Mouse (Mus musculus) C2C12 (cell line): Measurements from ENCODE around the gene Rnf220.

Experiments
- CEBPB ChIP-seq: IDR thresholded peaks from one replicate; pipeline ENCODE4 v1.6.1; 2011; ENCODE audit warnings: low read depth, mild to moderate bottlenecking, control low read depth, moderate library complexity
- CTCF ChIP-seq: IDR thresholded peaks from one replicate; pipeline ENCODE4 v1.5.1; 2011; ENCODE audit not compliant: control insufficient read depth, insufficient read depth, insufficient read length
- FOSL1 ChIP-seq: IDR thresholded peaks from one replicate; pipeline ENCODE4 v1.8.0; 2011; ENCODE audit warnings: mild to moderate bottlenecking, low read length; ENCODE audit not compliant: poor library complexity, insufficient read depth, severe bottlenecking
- MAX ChIP-seq: IDR thresholded peaks from one replicate; pipeline ENCODE4 v1.6.1; 2011; ENCODE audit warnings: mild to moderate bottlenecking, control low read depth
- MYOD1 ChIP-seq: IDR thresholded peaks from one replicate; pipeline ENCODE4 v1.6.1; 2011; ENCODE audit warnings: low read depth; ENCODE audit not compliant: control insufficient read depth, insufficient read length
- MYOG ChIP-seq: IDR thresholded peaks from one replicate; pipeline ENCODE4 v1.6.1; 2011; ENCODE audit not compliant: control insufficient read depth, insufficient read length; ENCODE audit errors: extremely low read depth
- USF1 ChIP-seq: IDR thresholded peaks from one replicate; pipeline ENCODE4 v1.6.1; 2011; ENCODE audit warnings: low read depth, mild to moderate bottlenecking, control low read depth, moderate library complexity

GRCm38 (mm10) chr4:117357104-117357503 is 139.7 kb downstream of the Rnf220 start:
- TF ChIP-seq CTCF (no peak), USF1 (no peak), MYOG (no peak), MAX (no peak), MYOD1 (no peak), CEBPB (no peak), FOSL1 (no peak)
